ENCODE assay signal across 14 mouse cellular contexts in the genomic region with DNA sequence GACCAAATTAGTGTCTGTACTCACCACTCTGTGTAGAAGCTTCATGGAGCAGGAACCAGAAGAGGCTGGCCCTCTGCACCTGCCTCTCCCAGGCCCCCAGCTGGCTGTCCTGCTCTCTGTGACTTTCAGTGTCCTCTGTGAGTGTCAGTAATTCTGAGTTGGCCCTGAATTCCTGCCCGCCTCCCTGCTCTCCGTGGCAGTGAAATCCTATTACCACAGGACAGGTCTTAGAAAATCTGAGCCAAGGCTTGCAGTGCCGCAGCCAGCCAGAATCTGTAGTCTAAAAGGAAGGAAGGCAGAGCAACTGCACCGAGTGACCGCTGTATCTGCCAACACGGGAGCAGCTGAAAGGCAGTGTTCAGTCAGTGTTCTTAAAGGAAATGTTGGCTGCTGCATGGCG. TPM values are rescaled to one million over a fixed set of nuclear protein-coding genes. Genes with fewer than 3 reads are reported as not detected.
A peak's percentile ranks its signal among the peaks of the same experiment; 100 is the strongest.
DNase-seq lines count a peak whose midpoint lies in the region; ATAC-seq and TF ChIP-seq lines count a peak whose summit lies in the region.
"Had no signal": no experiment of that assay in that cellular context is flagged by ENCODE, and none has a peak within 500 bp of the region (broad histone marks: within the 10 kb centered on the region; RNA-seq: fewer than 3 reads in every experiment).

No protein-coding gene starts in this region.

- H3K27ac ChIP-seq in gastrocnemius, adult 2 months = peak overlapping the region; percentile 85
- H3K27ac ChIP-seq in midbrain, embryonic 11.5 days (ENCODE audit: low read depth, low read length) = peak overlapping the region; percentile 3; the same call in 1 of the 2 replicates
- no peak overlapping the region for H3K27ac ChIP-seq in forebrain, embryonic 14.5 days (ENCODE audit: low read depth, low read length)
- H3K27ac ChIP-seq: liver, embryonic 15.5 days had no signal

- no peak for TF ChIP-seq CTCF in gastrocnemius, adult 2 months (IDR thresholded peaks at IDR 0.05)

- H3K36me3 ChIP-seq in midbrain, embryonic 11.5 days (ENCODE audit: control insufficient read depth, insufficient read depth, low read length) = peaks cover 24% of the 10 kb centered on the region
- peaks cover 76% of the 10 kb centered on the region for H3K36me3 ChIP-seq in forebrain, embryonic 14.5 days (ENCODE audit: control insufficient read depth, insufficient read depth, low read length)

- intact Hi-C loops in heart, postnatal 25 days (cut with DNase I) = no loop called here
- intact Hi-C loops in gastrocnemius, adult 2 months (cut with DNase I) = loop anchor here (5.0 kb wide), 1 partner anchor 77 kb away; no protein-coding TSS in a partner anchor

- peaks cover 13% of the 10 kb centered on the region; the same call in 1 of the 2 replicates for H3K4me1 ChIP-seq in midbrain, embryonic 11.5 days (ENCODE audit: control insufficient read depth, insufficient read depth, low read length)
- peaks cover 2% of the 10 kb centered on the region; the same call in 1 of the 2 replicates for H3K4me1 ChIP-seq in forebrain, embryonic 14.5 days (ENCODE audit: control insufficient read depth, insufficient read depth, low read length)
- H3K4me1 ChIP-seq: liver, embryonic 15.5 days had no signal

- H3K4me2 ChIP-seq in midbrain, embryonic 11.5 days = no peak overlapping the region
- H3K4me2 ChIP-seq in forebrain, embryonic 14.5 days (ENCODE audit: low read length) = no peak overlapping the region
- H3K4me2 ChIP-seq: liver, embryonic 15.5 days had no signal

- H3K27me3 ChIP-seq in midbrain, embryonic 11.5 days (ENCODE audit: control insufficient read depth, insufficient read depth, low read length) = no peaks in the 10 kb centered on the region
- no peaks in the 10 kb centered on the region for H3K27me3 ChIP-seq in forebrain, embryonic 14.5 days (replicated peaks; ENCODE audit: control insufficient read depth, insufficient read depth, low read length)
- H3K27me3 ChIP-seq: liver, embryonic 15.5 days; megakaryocyte, embryonic 14.5 days had no signal

- H3K4me3 ChIP-seq in gastrocnemius, adult 2 months = peak overlapping the region; percentile 38; the same call in 1 of the 2 replicates
- H3K4me3 ChIP-seq in midbrain, embryonic 11.5 days (ENCODE audit: low read depth, low read length) = no peak overlapping the region
- no peak overlapping the region for H3K4me3 ChIP-seq in forebrain, embryonic 14.5 days (ENCODE audit: low read depth, low read length)
- H3K4me3 ChIP-seq: liver, embryonic 15.5 days; megakaryocyte, embryonic 14.5 days had no signal

- ATAC-seq in midbrain, embryonic 11.5 days (ENCODE audit: low FRiP score) = 0 out of 2 replicates have a peak, but pooled peaks have one; percentile 20
- ATAC-seq in forebrain, embryonic 14.5 days = no peak
- ATAC-seq: activated CD4-positive, CD25-positive, alpha-beta regulatory T cell, adult 4 months had no signal

- no peak overlapping the region for H3K9ac ChIP-seq in midbrain, embryonic 11.5 days (ENCODE audit: low read length)
- H3K9ac ChIP-seq in forebrain, embryonic 14.5 days (ENCODE audit: low read length) = no peak overlapping the region
- H3K9ac ChIP-seq: liver, embryonic 15.5 days had no signal

- DNase-seq in adrenal gland, adult 2 months = peak; percentile 19
- no peak for DNase-seq in adrenal gland, adult 8-10 months
- peak; percentile 32 to 50 for DNase-seq in heart, adult 9 months (ENCODE audit: low spot score in 2 of 2)
- DNase-seq in heart, postnatal 25 days (ENCODE audit: low spot score) = no peak
- peak; percentile 82 for DNase-seq in gastrocnemius, adult 2 months
- DNase-seq in midbrain, embryonic 11.5 days (ENCODE audit: low spot score, missing footprints) = no peak
- DNase-seq in forebrain, embryonic 14.5 days (ENCODE audit: low spot score) = no peak
- DNase-seq in kidney, postnatal 36 days = no peak
- DNase-seq: kidney, postnatal 14 days; spleen, adult 18-20 months; thymus, postnatal 14 days had no signal

- WGBS in midbrain, embryonic 11.5 days = 68% methylated on average over 7 of the region's 7 CpGs
- WGBS in forebrain, embryonic 14.5 days = 86% methylated on average over 7 of the region's 7 CpGs

- no peaks in the 10 kb centered on the region for H3K9me3 ChIP-seq in midbrain, embryonic 11.5 days (ENCODE audit: control insufficient read depth, low read length)
- no peaks in the 10 kb centered on the region for H3K9me3 ChIP-seq in forebrain, embryonic 14.5 days (replicated peaks; ENCODE audit: control insufficient read depth, low read length)
- H3K9me3 ChIP-seq: liver, embryonic 15.5 days; megakaryocyte, embryonic 14.5 days had no signal

RNA-seq across cellular contexts. Expression of a gene that starts 10.0 kb away (rescaled TPM):
- 10 to 100 TPM; 35.9 to 46.1 TPM for total RNA-seq in adrenal gland, adult 2 months (2021)
- polyA plus RNA-seq in adrenal gland, adult 2 months (2012; rRNA removed) = 16.4 and 18.6 TPM in 2 replicates
- 10 to 100 TPM; 41.5 to 55.0 (median 44.9) TPM for total RNA-seq in adrenal gland, adult 8-10 months (2022)
- 10 to 100 TPM; 67.2 to 69.3 TPM for total RNA-seq in heart, postnatal 25 days (2021)
- total RNA-seq in gastrocnemius, adult 2 months (2021) = 100 to 1,000 TPM; 139 to 159 TPM
- polyA plus RNA-seq in midbrain, embryonic 11.5 days (2014; fragmentation: Nextera tagmentation; extraction: Ambion mirVana) = 83.8 and 85.1 TPM in 2 replicates
- 33.9 and 36.4 TPM in 2 replicates for polyA plus RNA-seq in forebrain, embryonic 14.5 days (2014; fragmentation: Nextera tagmentation; extraction: Ambion mirVana)

RNA-seq across cellular contexts. Expression of a gene that starts 20.1 kb away (rescaled TPM):
- total RNA-seq in adrenal gland, adult 2 months (2021) = 10 to 100 TPM; 42.7 to 62.6 TPM
- 58.8 and 81.7 TPM in 2 replicates for polyA plus RNA-seq in adrenal gland, adult 2 months (2012; rRNA removed)
- total RNA-seq in adrenal gland, adult 8-10 months (2022) = 100 to 1,000 TPM in 2 of 4 experiments, 10 to 100 TPM in 2; 48.1 to 255 (median 118) TPM
- total RNA-seq in heart, postnatal 25 days (2021) = under 1 TPM; 0.31 TPM
- 1 to 10 TPM in 1 of 2 experiments, under 1 TPM in 1; 0.38 to 2.3 TPM for total RNA-seq in gastrocnemius, adult 2 months (2021)
- 11.3 and 15.4 TPM in 2 replicates for polyA plus RNA-seq in midbrain, embryonic 11.5 days (2014; fragmentation: Nextera tagmentation; extraction: Ambion mirVana)
- polyA plus RNA-seq in forebrain, embryonic 14.5 days (2014; fragmentation: Nextera tagmentation; extraction: Ambion mirVana) = 0.17 and 0.46 TPM in 2 replicates

Comparison
In these comparisons a context has a peak if more than half of its experiments do, and no peak if none do; other contexts are left out.
1. DNase-seq: peak in adrenal gland, adult 2 months (single experiment), heart, adult 9 months (2 of 2) and gastrocnemius, adult 2 months (single experiment); none in adrenal gland, adult 8-10 months (single experiment), heart, postnatal 25 days (single experiment), midbrain, embryonic 11.5 days (single experiment), forebrain, embryonic 14.5 days (single experiment) and kidney, postnatal 36 days (0 of 2).
2. RNA of a gene that starts 20.1 kb away (total RNA-seq): 48.1 to 255 TPM in adrenal gland, adult 8-10 months and 42.7 to 62.6 TPM in adrenal gland, adult 2 months; 0.38 to 2.3 TPM in gastrocnemius, adult 2 months and 0.31 TPM in heart, postnatal 25 days; every median in the first group is over 10 times any median in the second.